Mouse (Mus musculus): ENCODE results near the gene Fas. TPM values are rescaled to one million over a fixed set of nuclear protein-coding genes. Genes with fewer than 3 reads are reported as not detected.

Fas gene
- total RNA-seq, 1 experiment from 2014 or later: 12.2 TPM

DNA sequence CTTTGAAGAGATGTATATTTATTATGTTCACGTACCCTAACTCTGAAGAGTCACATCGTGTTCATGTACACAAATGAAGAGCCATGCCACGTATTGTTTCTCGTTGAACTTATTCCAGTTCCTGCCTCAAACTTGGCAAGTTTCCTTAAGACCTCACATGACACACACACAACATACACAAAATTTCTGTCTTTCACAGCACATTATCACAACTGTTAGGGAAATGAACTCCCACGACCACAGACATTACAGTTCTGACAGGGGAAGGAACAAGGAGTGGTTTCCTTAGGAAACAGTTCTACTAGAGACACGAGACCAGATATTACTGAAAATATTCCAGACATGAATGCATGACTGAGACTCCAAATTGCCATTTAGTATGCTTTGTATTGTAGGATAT, 6.9 kb upstream of the Fas start:
- DNase-seq: no peak

DNA sequence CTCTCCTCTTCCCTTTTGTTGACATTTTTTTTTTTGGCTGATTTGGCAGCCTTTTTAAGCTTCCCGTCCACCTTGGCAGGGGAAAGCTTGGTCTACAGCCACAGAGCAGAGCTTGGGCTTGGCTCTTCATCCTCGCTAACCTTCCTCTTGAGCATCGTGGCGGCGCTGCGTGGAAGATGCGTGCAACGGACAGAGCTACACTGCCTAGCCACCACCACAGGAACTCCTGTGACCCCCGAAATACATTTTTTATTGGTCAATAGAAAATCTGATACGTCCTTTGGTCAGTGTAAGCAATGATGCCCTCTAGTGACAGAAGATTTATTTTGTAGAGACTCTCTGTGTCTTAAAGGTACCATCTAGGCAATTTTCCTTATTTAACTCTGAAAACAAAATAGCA, 6.1 kb upstream of the Fas start:
- DNase-seq: no peak

DNA sequence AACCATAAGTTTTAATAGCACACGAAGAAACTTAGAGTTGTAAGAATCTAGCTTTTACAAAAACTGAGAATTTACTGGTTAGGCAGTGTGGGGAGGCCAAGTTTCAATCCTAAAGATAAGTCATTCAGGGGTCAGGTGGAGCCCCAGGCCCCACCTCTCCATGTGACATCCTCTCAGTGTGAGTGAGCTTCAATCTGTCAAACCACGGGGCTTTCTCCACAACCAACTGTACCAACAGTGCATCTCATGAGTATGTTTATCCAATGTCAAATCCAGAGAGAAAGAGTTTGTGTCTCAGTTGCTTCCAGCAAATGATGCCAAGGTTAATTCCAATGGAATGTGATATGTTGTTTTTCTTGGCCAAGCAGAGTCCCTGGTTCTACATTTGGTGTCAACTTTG, 5.6 kb upstream of the Fas start:
- no peak for DNase-seq

DNA sequence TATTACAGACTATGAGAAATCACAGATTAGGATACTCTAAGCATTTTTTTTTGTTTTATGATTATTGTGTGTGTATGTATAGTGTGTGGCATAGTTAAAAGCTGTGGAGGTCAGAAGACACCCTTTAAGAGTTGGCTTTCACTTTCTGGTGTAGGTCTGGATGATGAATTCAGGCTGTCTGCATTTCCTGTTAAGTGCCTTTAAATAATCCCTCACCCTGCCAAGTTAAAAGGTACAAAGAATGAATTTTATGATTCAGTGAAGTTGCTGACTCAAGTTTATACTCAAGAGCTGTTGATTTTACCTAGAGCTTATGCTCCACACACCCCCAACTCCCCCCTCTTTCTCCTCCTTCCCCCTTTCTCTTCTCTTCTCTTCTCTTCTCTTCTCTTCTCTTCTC, 3.2 kb upstream of the Fas start:
- no peak for DNase-seq

DNA sequence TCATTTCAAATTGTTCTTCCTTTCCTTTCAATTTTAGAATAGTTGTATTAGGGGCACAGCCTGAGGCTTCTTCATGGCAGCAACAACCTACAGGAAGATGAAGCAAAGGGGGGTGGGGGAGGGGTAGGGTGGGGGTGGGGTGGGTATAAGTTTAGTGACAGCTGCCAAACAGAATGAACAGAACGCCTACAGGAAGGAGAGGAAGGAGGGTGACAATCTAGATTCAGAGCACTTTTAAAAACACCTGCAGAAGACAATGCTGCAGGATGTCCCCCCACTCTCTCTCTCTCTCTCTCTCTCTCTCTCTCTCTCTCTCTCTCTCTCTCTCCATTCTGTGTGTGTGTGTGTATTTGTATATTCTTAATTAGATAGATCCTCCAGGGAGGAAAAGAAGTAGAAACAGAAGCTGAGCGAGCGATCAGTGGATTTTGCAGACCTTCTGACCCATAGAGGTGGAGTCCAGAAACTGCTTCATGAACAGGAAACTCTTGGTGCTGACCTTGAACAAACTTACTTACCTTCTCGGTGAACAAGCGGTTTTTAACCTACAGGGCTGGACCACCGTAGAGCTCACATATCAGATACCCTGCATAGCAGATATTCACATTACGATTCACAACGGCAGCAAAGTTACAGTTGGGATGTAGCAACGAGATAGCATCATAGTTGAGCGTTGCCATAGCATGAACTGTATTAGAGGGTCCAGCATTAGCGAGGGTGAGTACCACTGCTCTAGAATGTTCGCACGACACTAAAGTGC, 2.6 kb upstream of the Fas start:
- DNase-seq: no peak

DNA sequence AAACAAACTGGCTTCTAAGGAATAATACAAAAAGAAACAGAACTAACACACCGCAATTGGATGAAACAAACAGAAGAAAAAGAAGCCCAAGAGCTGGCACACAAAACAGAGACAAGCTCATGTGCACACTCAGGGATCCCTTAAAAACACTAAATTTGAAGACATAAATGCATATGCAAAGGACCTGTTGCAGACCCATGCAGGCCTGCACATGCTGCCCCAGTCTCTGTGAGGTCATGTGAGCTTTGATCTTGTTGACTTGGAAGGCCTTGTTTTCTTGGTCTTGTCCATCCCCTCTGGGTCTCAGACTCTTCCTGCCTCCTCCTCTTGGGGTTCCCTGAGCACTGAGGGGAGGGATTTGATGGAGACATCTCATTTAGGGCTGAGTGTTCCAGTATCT, 1.8 kb upstream of the Fas start:
- no peak for DNase-seq

DNA sequence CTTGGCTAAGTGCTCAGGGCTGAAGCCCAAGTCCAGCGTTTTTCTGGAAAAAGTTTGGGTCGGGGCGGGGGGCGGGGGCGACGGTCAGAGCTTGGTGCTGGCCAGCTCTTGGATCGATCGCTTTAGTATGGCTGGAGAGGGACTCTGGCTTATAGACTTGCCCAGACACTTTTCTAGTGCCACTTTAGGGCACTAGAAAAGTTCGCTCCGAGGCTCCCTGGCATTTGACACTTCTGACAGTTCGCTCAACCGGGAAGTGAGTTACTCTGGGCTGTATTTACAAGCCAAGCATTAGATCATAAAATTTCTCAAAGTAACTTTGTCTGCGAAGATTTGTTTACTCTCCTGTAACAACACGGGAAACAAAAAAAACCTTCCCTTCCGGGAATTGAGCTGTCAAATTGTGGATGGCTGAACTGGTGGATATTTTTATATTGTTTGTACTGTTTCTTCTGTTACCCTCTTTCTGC, 441 bp downstream of the Fas start:
- DNase-seq: peak; percentile 35

DNA sequence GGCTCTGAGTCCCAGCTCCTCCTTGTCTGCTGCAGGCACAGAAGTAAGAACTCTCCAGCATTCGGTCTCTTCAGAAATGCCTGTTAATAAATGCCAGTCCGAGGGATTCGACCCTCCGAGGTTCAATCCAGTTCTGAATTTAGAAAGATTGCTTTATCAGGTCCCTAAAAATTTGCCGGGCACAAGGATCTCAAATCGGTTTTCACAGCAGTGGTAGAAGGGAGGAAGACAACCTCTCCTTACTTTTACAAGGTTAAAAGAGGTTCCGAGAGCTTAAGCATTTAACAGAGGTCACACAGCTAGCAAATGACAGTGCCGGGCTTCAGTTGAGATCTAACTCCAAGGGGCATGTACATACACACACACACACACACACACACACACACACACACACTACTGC, 913 bp downstream of the Fas start:
- DNase-seq: no peak

DNA sequence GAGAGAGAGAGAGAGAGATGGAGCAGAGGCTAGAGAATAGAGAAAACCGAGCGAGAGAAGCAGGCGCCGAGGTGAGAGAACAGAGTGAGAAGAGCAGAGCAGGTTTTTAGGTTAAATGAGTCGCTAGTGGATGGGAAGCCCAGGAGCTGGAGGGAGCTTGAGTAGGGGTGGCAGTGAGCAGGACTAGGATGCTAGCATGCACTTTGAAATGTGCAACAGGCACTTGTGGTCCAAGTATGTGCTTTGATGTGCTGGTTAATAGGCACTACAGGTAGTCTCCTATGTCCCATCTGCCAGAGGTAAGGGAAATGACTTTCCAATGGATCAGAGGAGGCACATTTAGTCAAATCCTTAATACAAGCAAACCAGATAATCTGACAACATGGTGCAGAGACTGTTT, 1.5 kb downstream of the Fas start:
- no peak for DNase-seq

DNA sequence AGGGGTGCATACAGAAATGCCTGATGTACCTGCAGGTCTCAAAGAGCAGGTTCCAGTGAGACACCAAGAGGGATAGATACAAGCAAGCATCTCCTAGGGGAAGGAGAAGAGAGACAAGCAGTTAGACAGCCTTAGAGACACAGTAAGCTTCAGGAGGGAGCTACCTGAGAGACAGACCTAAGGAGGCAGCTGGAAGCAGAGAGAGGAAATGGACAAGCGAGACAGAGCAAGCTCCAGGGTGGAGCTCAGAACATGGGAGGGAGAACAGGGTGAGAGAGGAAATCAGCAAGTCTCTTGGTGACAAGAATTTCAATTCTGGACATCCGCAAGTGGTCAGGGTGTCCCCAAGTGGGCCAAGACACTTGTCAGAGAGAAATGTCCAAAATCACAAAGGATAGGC, 2.2 kb downstream of the Fas start:
- no peak for DNase-seq

DNA sequence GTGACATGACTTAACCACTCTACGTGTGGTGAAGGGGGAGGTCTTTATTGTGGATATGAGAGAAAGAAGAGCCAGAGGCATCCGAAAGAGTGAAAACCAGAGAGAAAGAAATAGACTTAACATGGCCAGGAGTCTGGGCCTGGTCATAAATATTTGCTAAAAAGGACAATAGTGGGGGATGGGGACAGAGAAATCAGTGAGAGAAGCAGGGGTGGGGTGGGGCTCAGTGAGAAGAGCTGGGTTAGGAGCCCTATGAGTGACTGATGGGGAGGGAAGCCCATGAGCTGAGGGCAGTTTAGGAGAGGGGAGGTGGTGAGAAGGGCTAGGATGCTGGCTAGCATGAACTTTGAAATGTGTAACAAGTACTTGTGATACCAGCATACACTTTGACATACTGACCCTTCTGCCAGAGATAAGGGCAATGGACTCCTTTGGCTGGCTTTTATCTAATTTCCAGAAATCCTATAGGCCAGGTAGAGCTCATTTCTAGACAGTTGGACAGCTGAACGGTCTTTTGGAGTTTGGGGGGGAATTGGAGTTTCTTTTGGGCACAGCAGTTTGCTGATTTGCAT, 3.0 kb downstream of the Fas start:
- DNase-seq: no peak

DNA sequence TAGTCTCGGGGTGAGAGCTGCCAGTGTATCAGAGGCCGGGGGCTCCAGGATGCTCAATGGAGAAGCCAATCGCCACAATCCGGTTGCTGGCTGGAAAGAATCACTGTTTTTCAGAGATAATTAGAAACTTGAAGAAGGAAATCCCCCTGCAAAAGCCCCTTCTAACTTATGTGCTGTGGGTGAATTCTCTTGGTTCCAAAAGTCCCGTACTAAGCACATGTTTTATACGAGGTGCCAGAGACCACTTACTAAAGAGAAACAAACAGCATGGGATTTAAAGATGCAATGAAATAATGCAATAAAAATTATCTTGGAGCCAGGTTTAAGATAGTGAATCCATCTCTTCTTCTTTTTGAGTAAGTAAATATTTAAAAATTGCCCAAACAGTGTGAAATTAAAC, 5.0 kb downstream of the Fas start:
- no peak for DNase-seq

DNA sequence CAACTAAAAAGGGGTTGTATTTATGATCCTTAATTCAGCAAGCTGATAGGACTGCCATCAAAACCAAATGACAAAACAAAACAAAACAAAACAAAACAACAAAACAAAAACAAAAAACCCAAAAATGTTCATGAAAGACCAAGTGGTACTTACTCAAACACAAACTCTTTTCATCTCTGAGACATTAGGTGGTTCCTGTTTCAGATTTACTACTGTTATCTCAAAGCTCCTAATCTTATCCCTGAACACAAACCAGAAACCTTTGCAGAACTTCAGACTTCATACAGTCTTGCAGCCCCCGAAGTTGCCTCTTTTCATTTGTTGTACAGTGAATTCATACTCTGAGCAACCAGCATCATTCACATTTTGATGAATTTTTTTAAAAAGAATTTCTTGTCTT, 8.1 kb downstream of the Fas start:
- DNase-seq: no peak

DNA sequence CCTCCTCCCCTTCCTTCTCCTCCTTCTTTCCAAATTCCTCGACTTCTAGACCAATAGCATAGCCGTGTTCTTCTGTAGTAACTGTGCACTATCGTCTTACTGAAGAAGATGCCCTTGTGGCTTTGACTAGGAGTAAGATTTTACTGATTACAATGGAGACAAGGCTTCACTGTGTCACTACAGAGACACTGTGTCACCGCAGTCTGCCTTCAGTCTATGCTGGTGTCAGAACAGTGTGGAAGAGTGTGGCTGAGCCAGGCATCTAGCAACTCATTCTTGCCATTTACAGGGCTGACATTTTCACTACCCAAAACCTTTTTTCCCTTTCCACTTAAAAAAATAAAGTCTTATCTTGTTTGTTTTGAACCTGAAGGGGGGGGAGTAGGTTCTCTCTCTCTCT, 8.8 kb downstream of the Fas start:
- no peak for DNase-seq

DNA sequence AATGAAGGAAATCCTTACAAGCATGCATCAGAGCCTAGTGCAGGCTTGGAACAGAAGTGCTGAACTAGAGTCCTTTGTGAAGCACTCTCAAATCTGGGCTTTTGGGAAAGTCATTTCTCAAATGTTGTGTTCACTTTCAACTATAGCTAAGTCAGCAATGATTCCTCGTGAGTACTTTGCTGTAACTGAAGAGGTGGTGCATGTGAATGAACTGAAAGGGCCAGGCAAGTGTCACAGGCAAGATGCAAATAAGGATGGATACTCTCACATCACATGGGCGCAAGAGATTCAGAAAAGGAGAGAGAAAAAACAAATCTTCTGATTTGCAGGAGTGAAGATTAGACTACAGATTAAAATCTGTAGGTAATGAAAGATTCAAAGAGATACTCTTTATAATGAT, 10.0 kb downstream of the Fas start:
- no peak for DNase-seq

DNA sequence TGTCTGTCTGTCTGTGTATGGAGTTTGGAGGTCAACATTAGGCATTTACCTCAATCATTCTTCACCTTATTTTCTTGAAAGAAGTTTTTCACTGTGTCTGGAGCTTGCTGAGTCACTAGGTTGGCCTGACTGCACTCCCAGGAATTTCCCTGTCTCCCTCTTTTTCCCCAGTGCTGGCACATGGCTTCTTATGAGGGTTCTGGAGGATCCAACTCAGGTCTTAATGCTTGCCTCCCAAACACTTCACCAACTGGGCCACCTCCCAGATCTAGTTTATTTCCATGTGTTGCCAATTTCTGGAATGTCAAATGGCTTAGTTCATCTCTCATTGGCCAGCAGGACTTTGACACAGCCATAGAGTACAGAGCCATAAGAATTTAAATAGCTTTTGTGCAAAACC, 14.5 kb downstream of the Fas start:
- DNase-seq: no peak

DNA sequence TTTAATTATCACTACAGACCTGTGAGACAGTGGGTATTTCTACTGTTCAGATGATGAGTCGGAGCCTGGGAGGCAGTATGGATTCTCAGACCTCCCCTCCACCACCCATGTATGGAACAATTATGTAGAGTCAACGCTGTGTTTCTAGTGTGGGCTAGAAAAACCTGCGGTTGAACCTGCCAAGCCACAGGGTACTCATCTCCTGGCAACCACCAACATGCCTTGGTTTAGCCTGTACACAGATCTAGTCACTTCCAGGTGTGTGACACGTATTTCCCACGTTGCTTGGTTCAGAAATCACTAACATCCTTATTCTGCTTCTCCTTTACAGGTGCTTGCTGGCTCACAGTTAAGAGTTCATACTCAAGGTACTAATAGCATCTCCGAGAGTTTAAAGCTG, 16.3 kb downstream of the Fas start:
- DNase-seq: no peak

DNA sequence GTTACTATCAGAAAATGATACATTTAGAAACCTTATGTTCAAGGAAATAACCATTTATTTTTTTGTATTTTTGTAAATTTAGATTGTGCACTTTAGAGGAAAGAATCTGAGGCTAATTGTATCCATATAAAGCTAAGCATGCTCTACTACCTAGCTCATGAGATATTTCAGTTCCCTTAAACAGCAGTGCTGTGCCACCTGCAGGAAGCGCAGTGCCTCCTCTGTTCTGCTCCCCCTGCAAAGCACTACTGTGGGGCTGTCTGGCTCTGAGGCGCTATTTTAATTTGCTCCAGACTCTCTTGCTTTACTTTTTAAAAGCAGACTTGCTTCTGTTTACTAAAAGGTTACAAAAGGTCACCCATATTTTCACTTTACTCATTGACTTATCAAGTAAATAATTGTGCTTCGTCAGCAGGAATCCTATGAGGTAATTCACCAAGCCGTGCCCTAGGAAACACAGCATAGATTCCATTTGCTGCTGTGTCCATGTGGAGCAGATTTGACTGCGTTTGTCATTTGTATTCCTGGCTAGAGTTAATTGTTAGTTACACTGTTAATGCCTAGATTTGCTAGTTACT, 21.8 kb downstream of the Fas start:
- no peak for DNase-seq

DNA sequence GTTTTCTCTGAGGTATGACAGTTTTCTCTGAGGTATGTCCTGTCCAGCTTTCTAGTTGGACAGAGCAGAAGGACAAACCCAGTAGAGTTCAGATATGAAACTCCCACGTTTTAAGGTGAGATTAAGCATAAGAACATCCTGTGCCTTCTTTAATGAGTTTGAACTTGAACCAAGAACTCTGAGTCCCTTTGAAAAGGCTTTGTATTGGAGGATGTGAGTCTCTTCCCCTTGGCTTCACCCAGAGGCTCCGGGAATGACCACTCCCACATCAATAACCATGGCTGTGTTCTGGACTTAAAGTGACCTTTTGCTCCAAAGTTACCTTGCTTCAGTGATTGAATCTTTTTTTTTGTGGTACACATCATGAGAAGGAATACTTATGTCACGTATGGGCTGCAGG, 37.6 kb downstream of the Fas start:
- DNase-seq: no peak

DNA sequence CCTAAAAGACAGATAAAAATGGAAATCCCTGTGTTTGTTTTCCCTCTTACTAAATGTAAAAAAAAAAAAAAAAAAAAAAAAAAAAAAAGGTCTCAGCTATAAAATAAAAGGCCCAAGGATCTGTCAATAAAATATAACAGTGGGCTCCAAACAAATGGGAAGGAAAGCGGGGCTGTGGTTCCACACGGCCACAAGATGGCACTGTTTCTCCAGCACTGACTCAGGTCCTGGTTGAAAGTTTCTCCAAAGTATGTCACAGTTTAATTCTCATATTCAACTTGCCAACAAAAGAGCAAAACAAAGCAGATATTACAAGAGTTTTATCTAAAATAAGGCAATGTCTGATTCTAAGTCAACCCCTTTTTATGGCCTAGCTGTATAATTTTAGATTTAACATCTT, 43.8 kb downstream of the Fas start:
- peak; percentile 78 for DNase-seq

DNA sequence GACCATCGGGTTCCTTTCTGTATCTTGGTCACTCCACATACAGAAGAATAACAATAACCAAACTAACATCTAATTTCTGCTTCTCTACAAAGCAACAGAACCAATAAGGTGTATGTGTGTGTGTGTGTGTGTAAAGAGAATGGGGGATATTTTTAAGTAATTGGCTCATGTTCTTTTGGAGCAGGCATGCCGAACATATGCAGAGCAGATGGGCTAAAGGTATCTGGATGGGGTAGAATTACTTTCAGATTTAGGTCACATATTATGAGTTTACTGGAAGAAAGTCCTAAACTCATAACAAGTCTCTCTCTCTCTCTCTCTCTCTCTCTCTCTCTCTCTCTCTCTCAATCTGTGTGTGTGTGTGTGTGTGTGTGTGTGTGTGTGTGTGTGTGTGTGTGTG, 54.2 kb downstream of the Fas start:
- no peak for DNase-seq

DNA sequence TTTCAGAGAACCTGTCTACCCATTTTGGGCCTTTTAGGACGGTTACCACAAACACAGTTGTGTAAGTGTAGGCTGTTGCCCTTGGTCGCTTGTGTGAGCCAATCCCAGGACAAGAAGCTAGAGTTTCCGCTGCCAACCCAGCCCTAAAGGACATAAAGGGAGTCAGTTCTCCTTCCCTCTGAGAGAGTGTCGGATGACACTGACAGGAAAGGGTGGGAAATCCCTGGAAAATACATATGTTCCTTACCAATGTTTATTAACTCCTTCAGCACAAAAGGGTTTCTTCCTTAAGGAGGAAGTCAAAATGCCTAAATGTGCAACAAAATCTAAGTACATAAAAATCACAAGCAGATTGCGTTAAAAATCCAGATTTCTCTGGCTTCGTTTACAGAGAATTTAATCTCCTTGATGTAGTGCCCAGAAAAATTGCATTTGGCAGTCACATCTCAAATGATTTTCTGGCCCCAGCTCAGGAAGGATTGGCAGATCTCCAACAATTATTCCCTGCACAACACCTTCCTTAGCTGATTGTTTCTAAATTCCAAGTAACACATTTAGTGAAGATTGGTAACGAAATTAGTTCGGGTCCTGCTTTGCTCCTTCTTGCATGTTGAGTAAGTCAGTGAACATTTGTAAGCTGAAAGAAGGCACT, 55.3 kb downstream of the Fas start:
- peak; percentile 37 for DNase-seq

DNA sequence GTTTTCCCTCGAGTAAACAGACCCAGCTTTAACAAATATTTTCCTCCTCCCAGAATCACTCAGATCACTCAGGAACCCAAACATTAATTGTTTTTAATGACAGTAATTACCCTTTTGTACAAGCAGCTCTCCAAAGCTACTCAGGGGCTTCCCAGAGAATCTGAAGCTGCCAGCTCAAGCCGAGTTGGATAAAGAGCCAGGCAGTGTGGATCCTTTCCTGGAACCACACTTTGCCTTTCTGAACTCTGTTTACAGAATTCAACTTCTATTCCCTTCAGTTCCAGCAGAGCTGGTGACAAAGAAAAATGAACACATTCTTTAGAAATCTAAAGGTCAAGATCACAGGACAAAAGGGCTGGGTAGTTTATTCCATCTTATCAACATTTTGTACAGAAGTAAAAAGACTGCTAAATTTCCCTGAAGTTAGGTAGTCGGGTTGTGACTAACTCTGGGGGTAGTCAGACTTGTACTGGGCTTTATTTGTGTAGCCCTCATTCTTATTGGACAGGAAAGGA, 62.9 kb downstream of the Fas start:
- DNase-seq: no peak
